ENCODE assay signal across 17 mouse cellular contexts in the genomic region with DNA sequence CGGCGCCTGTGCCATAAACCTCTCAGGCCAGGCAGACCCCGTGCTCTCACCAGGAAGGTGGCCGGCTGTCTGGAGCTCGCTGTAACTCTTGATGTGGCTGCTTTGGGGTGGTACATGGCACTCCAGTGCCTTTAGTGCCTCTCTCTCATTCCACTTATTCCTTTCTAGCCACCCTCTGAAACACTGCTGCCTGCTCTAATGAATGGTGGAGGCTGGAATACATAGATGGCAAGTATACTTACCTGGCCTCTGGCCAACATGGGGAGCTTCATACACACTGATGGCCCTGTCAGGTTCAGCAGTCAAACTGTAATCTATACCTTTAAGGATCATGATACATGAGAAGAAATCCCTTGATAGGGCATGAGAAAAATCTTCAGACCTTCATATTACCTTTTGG.
DNase-seq lines count a peak whose midpoint lies in the region; ATAC-seq and TF ChIP-seq lines count a peak whose summit lies in the region.
"Had no signal": no experiment of that assay in that cellular context is flagged by ENCODE, and none has a peak within 500 bp of the region (broad histone marks: within the 10 kb centered on the region; RNA-seq: fewer than 3 reads in every experiment).

No protein-coding gene starts in this region.

- no peak for ATAC-seq in cerebellum, adult (ENCODE audit: insufficient number of reproducible peaks, low FRiP score, low TSS enrichment)
- ATAC-seq in heart, embryonic 16.5 days (replicated peaks; ENCODE audit: extremely low read depth, insufficient read depth, low FRiP score): no peak

- H3K4me2 ChIP-seq in heart, embryonic 16.5 days (ENCODE audit: low read depth, low read length): 0 out of 2 replicates have a peak overlapping the region, but pooled peaks have one; percentile 17
- H3K4me2 ChIP-seq: embryonic facial prominence, embryonic 12.5 days; limb, embryonic 13.5 days; liver, embryonic 15.5 days had no signal

- TF ChIP-seq CTCF in left cerebral cortex, adult 2 months (IDR thresholded peaks at IDR 0.05): no peak
- TF ChIP-seq CTCF in ES-Bruce4 (IDR thresholded peaks at IDR 0.05; ENCODE audit: low read depth, low read length): no peak

- no peak overlapping the region for H3K27ac ChIP-seq in heart, embryonic 16.5 days (ENCODE audit: low read length)
- peak overlapping the region; percentile 42 for H3K27ac ChIP-seq in left cerebral cortex, adult 2 months
- no peak overlapping the region for H3K27ac ChIP-seq in ES-Bruce4 (ENCODE audit: insufficient read depth, low read length)
- H3K27ac ChIP-seq: embryonic facial prominence, embryonic 12.5 days; kidney, postnatal 0 days; limb, embryonic 13.5 days; liver, embryonic 15.5 days had no signal

- peaks cover 2% of the 10 kb centered on the region; the same call in 1 of the 2 replicates for H3K4me1 ChIP-seq in heart, embryonic 16.5 days (ENCODE audit: control insufficient read depth, insufficient read depth, low read length)
- H3K4me1 ChIP-seq in ES-Bruce4 (ENCODE audit: control insufficient read depth, insufficient read depth, low read length): no peaks in the 10 kb centered on the region
- H3K4me1 ChIP-seq: embryonic facial prominence, embryonic 12.5 days; limb, embryonic 13.5 days; liver, embryonic 15.5 days had no signal

- no peaks in the 10 kb centered on the region for H3K36me3 ChIP-seq in heart, embryonic 16.5 days (ENCODE audit: control insufficient read depth, insufficient read depth)
- no peaks in the 10 kb centered on the region for H3K36me3 ChIP-seq in ES-Bruce4 (ENCODE audit: control insufficient read depth, insufficient read depth, low read length, poor library complexity, severe bottlenecking)
- H3K36me3 ChIP-seq: embryonic facial prominence, embryonic 12.5 days; limb, embryonic 13.5 days; liver, embryonic 15.5 days had no signal

- H3K9ac ChIP-seq in heart, embryonic 16.5 days (ENCODE audit: low read length): no peak overlapping the region
- no peak overlapping the region for H3K9ac ChIP-seq in ES-Bruce4 (ENCODE audit: low read depth, poor library complexity, severe bottlenecking)
- H3K9ac ChIP-seq: embryonic facial prominence, embryonic 12.5 days; limb, embryonic 13.5 days; liver, embryonic 15.5 days had no signal

- TF ChIP-seq EP300 in ES-Bruce4 (IDR thresholded peaks at IDR 0.05; ENCODE audit: insufficient read depth, low read depth, low read length): no peak

- peak; percentile 16 to 22 for DNase-seq in cerebellum, postnatal 25 days
- no peak for DNase-seq in heart, adult 11 months
- no peak for DNase-seq in left cerebral cortex, adult 2 months (ENCODE audit: extremely low spot score in 1 of 2, low spot score in 2 of 2)
- no peak for DNase-seq in left cerebral cortex, postnatal 14 days (ENCODE audit: low spot score in 2 of 2)
- DNase-seq in spleen, adult 18-20 months: no peak
- DNase-seq: adrenal gland, adult 8-10 months; cerebellum, adult 11-12 months; lung, postnatal 36 days; right cerebral cortex, postnatal 14 days had no signal

- 54% methylated on average over 3 of the region's 5 CpGs for WGBS in heart, embryonic 16.5 days

- no peak overlapping the region for H3K4me3 ChIP-seq in heart, embryonic 16.5 days (ENCODE audit: low read length)
- no peak overlapping the region for H3K4me3 ChIP-seq in left cerebral cortex, adult 2 months
- H3K4me3 ChIP-seq in ES-Bruce4 (ENCODE audit: low read depth, low read length): peak overlapping the region; percentile 23
- H3K4me3 ChIP-seq: embryonic facial prominence, embryonic 12.5 days; limb, embryonic 13.5 days; liver, embryonic 15.5 days had no signal

- intact Hi-C loops in left cerebral cortex, adult 2 months (cut with DNase I): no loop called here
- intact Hi-C loops in left cerebral cortex, postnatal 14 days (cut with DNase I): no loop called here

- no peaks in the 10 kb centered on the region for H3K27me3 ChIP-seq in heart, embryonic 16.5 days (ENCODE audit: control insufficient read depth, insufficient read depth, low read length)
- no peaks in the 10 kb centered on the region for H3K27me3 ChIP-seq in ES-Bruce4 (ENCODE audit: control insufficient read depth, insufficient read depth, low read length, poor library complexity, severe bottlenecking)
- H3K27me3 ChIP-seq: CH12.LX; embryonic facial prominence, embryonic 12.5 days; limb, embryonic 13.5 days; liver, embryonic 15.5 days had no signal

- no peaks in the 10 kb centered on the region for H3K9me3 ChIP-seq in heart, embryonic 16.5 days (replicated peaks; ENCODE audit: control insufficient read depth, low read length)
- no peaks in the 10 kb centered on the region for H3K9me3 ChIP-seq in ES-Bruce4 (replicated peaks; ENCODE audit: control insufficient read depth, insufficient read depth, low read length, poor library complexity, severe bottlenecking)
- H3K9me3 ChIP-seq: embryonic facial prominence, embryonic 12.5 days; limb, embryonic 13.5 days; liver, embryonic 15.5 days had no signal

- no peak for TF ChIP-seq POLR2A in ES-Bruce4 (IDR thresholded peaks at IDR 0.05; ENCODE audit: insufficient read depth, low read length)

Comparison
In these comparisons a context has a peak if more than half of its experiments do, and no peak if none do; other contexts are left out.
1. DNase-seq: peak in cerebellum, postnatal 25 days (2 of 2); none in heart, adult 11 months (single experiment), left cerebral cortex, adult 2 months (0 of 2), left cerebral cortex, postnatal 14 days (0 of 2) and spleen, adult 18-20 months (0 of 2).